Mouse (Mus musculus) midbrain, embryonic 12.5 days (tissue): Measurements from ENCODE around the gene Apoa4. TPM values are rescaled to one million over a fixed set of nuclear protein-coding genes. Genes with fewer than 3 reads are reported as not detected.

Experiments used
- ATAC-seq: fragments of 200-750 bp; cut with Nextera tagmentation; 2 replicates; pipeline ENCODE4 v1.8.0; 2017; ENCODE audit warnings: low read depth, moderate TSS enrichment, moderate library complexity; ENCODE audit not compliant: low FRiP score
- H3K27ac ChIP-seq: fragments of 300-500 bp; sonication (generic); replicated peaks from 2 replicates; pipeline ENCODE4 v1.5.1; 2016; ENCODE audit warnings: mild to moderate bottlenecking
- H3K27me3 ChIP-seq: fragments of 300-500 bp; sonication (generic); 2 replicates; pipeline ENCODE4 v1.6.1; 2016; ENCODE audit warnings: mild to moderate bottlenecking
- H3K36me3 ChIP-seq: fragments of 300-500 bp; sonication (generic); 2 replicates; pipeline ENCODE4 v1.6.1; 2016
- H3K4me1 ChIP-seq: fragments of 300-500 bp; sonication (generic); 2 replicates; pipeline ENCODE4 v1.6.1; 2016
- H3K4me2 ChIP-seq: fragments of 300-500 bp; sonication (generic); replicated peaks from 2 replicates; pipeline ENCODE4 v1.6.1; 2016; ENCODE audit warnings: mild to moderate bottlenecking, moderate library complexity
- H3K4me3 ChIP-seq: fragments of 300-500 bp; sonication (generic); 2 replicates; pipeline ENCODE4 v1.5.1; 2016; ENCODE audit warnings: mild to moderate bottlenecking
- H3K9ac ChIP-seq: fragments of 300-500 bp; sonication (generic); replicated peaks from 2 replicates; pipeline ENCODE4 v1.6.1; 2016; ENCODE audit warnings: mild to moderate bottlenecking, moderate library complexity
- H3K9me3 ChIP-seq: fragments of 300-500 bp; sonication (generic); 2 replicates; pipeline ENCODE4 v1.6.1; 2016; ENCODE audit warnings: mild to moderate bottlenecking
- WGBS: fragments of 180-500 bp; shearing (Covaris S2); methylation state at CpG from one replicate; pipeline ENCODE4 v1.1.7; 2016; 5-methylcytosine and 5-hydroxymethylcytosine counted together
- polyA plus RNA-seq: library from polyadenylated mRNA; unstranded; fragments of >200 nt; fragmentation: Nextera tagmentation; extraction: Ambion mirVana; gene quantifications from 2 replicates; pipeline ENCODE4 v1.2.1, GENCODE M21; 2016

Gene Apoa4
- polyA plus RNA-seq, 1 experiment from 2014 or later = not detected

DNA sequence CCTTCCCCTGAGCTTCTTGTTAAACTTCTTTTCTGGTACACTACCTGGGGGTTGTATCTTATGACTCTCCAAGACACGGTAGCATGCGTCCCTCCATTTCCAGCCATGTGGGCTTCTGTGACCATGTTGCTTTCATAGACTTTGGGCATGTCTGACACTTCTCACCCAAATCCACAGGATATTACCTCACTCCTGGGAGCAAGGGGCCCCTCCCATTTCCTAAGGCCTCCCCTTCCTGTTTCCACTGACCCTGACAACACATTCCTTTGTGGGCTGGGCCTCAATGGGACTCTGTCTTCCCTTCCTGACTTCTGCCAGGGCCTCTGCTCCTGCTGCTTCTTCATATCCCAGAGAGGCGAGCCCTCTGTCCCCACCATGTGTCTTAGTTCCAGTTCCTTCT, 17.1 kb downstream of the Apoa4 start:
- ATAC-seq = no peak
- H3K9ac ChIP-seq = no peak overlapping the region
- H3K4me3 ChIP-seq = no peak overlapping the region
- H3K9me3 ChIP-seq = no peaks in the 10 kb centered on the region
- no peak overlapping the region for H3K27ac ChIP-seq
- peaks cover 51% of the 10 kb centered on the region for H3K27me3 ChIP-seq
- H3K4me1 ChIP-seq = no peaks in the 10 kb centered on the region; the same call in 1 of the 2 replicates
- H3K36me3 ChIP-seq = no peaks in the 10 kb centered on the region
- 83% methylated on average over 3 of the region's 3 CpGs for WGBS
- no peak overlapping the region for H3K4me2 ChIP-seq

DNA sequence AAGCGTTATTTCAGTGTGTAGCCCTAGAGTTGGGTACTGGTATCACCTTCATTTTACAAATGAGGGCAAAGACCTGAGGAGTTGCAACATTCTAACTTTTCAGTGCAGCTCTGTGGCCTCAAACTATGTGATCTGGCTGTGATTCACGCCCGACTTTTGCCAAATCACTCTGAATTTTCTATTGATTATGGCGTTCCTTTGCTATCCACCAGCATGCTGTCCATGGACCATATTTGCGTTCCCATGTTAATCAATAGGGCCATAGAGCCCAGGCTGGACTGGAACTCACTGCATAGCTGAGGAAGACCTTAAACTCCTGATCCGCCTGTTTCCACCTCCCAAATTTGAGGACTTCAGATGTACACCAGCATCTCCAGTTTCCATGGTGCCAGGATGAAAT, 18.6 kb downstream of the Apoa4 start:
- no peak overlapping the region for H3K4me3 ChIP-seq
- H3K27ac ChIP-seq = no peak overlapping the region
- no peaks in the 10 kb centered on the region for H3K9me3 ChIP-seq
- no peaks in the 10 kb centered on the region for H3K36me3 ChIP-seq
- no peak overlapping the region for H3K4me2 ChIP-seq
- ATAC-seq = no peak
- no peak overlapping the region for H3K9ac ChIP-seq
- peaks cover 38% of the 10 kb centered on the region for H3K27me3 ChIP-seq
- no peaks in the 10 kb centered on the region; the same call in 1 of the 2 replicates for H3K4me1 ChIP-seq
- WGBS = 92% methylated on average over 6 of the region's 6 CpGs

DNA sequence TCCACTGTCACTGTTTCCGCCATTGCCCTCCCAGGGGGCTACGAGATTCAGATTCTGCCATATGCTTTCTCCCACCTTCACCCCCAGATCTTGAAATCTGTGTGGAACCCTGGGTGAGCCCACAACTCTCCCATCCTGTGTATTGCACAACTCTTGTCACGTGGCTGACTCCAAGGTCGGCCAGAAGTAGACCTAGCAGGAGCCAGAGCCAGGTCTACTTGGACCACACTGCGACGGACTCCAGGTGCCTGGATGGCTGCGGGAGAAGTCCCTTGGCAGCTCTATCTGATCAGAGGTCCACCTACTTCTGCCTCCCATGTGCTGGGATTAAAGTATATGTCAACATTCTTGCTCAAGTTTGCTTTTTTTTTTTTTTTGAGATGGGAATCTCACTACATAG, 20.6 kb downstream of the Apoa4 start:
- Histone ChIP-seq H3K4me1 (no peaks in the 10 kb centered on the region), H3K4me3 (no peak overlapping the region), H3K36me3 (no peaks in the 10 kb centered on the region), H3K27ac (no peak overlapping the region), H3K9ac (no peak overlapping the region), H3K27me3 (peaks cover 37% of the 10 kb centered on the region), H3K9me3 (no peaks in the 10 kb centered on the region), H3K4me2 (no peak overlapping the region)
- ATAC-seq = no peak
- 87% methylated on average over 7 of the region's 7 CpGs for WGBS

DNA sequence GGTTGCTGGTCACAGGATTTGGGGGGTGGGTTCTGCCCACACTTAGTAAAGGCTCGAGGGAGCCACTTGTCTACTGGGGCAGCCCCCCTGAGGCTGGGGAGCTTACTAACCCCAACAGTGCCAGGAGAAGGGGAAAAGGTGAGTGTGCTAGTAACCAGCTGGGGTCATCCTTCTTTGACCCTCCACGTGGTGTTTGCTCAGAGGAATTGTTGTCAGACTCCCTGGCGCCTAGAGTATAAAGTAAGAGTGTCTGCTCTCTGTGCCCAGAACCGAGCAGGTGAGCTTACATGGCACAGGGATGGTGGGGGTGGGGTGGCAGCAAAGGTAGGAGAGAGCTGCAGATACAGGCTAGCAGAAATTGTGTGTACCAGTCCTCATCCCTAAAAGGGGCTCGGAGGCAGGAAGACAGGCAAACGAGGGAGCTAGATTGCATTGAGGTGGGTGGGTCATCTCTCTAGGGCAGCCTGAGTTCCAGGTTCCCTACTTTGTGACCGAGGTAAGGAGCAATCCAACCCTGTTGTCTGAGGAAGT, 27.9 kb downstream of the Apoa4 start, which contains the start of gene Apoa5:
TSS of gene Apoa5 (plus strand) at position 291 of the 531 bp plus-strand sequence.
- Histone ChIP-seq H3K4me1 (peaks cover under 1% of the 10 kb centered on the region), H3K27me3 (peaks cover 52% of the 10 kb centered on the region), H3K4me2 (no peak within 1 kb of the TSS), H3K36me3 (no peaks in the 10 kb centered on the region), H3K27ac (no peak within 1 kb of the TSS), H3K9ac (no peak within 1 kb of the TSS), H3K4me3 (no peak within 1 kb of the TSS), H3K9me3 (no peaks in the 10 kb centered on the region)
- no peak for ATAC-seq
- 63% methylated on average over 7 of the region's 7 CpGs for WGBS

DNA sequence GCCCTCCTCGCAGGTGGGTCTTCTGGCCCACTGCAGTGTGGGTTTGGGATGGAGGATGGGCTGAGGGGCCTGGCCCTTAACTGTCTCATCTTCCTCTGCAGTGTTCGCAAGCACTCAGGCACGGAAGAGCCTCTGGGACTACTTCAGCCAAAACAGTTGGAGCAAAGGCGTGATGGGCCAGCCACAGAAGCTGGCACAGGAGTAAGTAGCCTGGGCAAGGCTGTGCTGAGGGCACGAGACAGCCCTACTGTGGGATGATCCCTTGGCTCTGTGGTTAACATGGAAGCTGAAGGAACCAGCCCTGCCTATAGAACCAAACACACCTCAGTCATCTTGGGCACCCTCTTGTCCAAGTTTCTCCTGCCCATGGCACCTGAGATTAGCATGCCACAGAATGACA, 28.6 kb downstream of the Apoa4 start:
- no peak overlapping the region for H3K4me2 ChIP-seq
- no peak overlapping the region for H3K9ac ChIP-seq
- H3K27ac ChIP-seq = no peak overlapping the region
- no peaks in the 10 kb centered on the region for H3K36me3 ChIP-seq
- H3K27me3 ChIP-seq = peaks cover 52% of the 10 kb centered on the region
- peaks cover 7% of the 10 kb centered on the region for H3K4me1 ChIP-seq
- no peak overlapping the region for H3K4me3 ChIP-seq
- ATAC-seq = no peak
- 79% methylated on average over 5 of the region's 5 CpGs for WGBS
- H3K9me3 ChIP-seq = no peaks in the 10 kb centered on the region

DNA sequence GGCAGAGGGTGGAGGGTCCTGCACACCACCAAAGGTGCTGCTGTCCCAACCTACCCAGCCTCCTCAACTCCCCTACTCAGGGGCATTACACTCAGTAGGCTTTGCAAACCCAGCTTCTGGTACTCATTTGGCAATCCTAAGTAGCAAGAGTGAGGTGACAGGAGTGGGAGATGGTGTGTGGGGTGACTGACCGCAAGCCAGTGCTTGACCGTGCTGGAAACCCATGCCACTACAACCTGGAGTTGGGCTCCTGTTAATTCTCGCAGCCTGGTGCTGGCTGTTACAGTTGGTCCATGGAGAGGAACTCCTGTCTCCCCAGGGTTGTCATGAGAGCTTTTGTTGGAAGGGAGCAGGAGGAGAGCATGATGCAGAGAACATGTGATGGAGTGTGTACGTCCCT, 30.3 kb downstream of the Apoa4 start:
- H3K4me1 ChIP-seq = peaks cover 10% of the 10 kb centered on the region
- H3K27me3 ChIP-seq = peaks cover 48% of the 10 kb centered on the region
- ATAC-seq = no peak
- H3K4me3 ChIP-seq = no peak overlapping the region
- H3K9ac ChIP-seq = no peak overlapping the region
- no peaks in the 10 kb centered on the region for H3K9me3 ChIP-seq
- 94% methylated on average over 4 of the region's 4 CpGs for WGBS
- no peak overlapping the region for H3K4me2 ChIP-seq
- H3K36me3 ChIP-seq = peaks cover 8% of the 10 kb centered on the region
- H3K27ac ChIP-seq = no peak overlapping the region

DNA sequence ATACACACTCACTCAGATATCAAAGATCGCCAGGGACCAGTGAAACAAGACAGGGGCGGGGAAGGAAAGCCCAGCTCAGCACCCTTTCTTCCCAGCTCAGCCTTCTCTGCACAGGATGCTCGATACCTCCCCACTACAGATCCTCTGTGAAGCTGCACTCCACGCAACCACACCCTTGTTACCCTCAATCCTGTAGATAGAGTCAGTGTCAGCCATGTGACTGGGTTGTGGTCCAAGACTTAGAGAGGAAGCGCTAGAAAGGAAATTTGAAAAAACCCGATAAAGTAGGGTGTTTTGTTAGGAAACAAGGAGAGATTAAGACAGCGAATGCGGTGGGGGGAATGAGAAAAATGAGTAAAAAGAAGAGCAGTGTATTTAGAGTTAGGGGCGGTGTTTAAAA, 31.6 kb downstream of the Apoa4 start:
- H3K36me3 ChIP-seq = peaks cover 21% of the 10 kb centered on the region
- no peak overlapping the region for H3K4me3 ChIP-seq
- H3K9ac ChIP-seq = no peak overlapping the region
- H3K4me1 ChIP-seq = peaks cover 10% of the 10 kb centered on the region
- no peaks in the 10 kb centered on the region for H3K9me3 ChIP-seq
- H3K27me3 ChIP-seq = peaks cover 45% of the 10 kb centered on the region
- no peak overlapping the region for H3K27ac ChIP-seq
- no peak overlapping the region for H3K4me2 ChIP-seq
- no peak for ATAC-seq
- 83% methylated on average over 9 of the region's 9 CpGs for WGBS

DNA sequence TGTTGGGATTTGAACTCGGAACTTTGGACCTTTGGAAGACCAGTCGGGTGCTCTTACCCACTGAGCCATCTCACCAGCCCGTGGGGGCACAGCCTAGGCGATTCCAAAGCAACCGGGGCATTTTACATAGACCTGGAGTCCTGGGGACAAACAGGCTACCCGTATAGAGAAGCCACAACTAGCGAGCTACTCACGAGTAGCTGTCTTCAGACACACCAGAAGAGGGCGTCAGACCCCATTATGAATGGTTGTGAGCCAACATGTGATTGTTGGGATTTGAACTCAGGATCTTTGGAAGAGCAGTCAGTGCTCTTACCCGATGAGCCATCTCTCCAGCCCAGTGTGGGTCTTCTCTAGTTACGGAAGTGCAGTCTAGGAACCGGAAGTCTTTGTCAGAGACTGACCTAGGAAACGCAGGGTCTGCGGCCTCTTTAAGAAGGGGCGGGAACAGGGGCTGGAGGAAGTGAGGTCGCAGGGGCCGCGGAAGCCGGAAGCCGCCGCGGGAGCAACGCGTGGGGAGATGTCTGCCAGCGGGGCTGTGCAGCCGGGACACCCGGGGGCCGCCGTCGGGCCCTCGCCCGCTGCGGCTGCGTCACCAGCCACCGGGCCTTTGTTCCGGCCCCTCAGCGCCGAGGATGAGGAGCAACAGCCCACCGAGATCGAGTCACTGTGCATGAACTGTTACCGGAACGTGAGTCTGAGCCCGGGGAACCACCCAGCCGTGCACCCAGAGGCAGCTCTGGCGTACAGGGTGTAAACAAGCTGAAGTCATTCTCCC, 32.4 kb downstream of the Apoa4 start, which contains the start of gene Zpr1:
TSS of gene Zpr1 (plus strand) at position 388 of the 778 bp plus-strand sequence.
- H3K36me3 ChIP-seq = peaks cover 29% of the 10 kb centered on the region
- WGBS = 7% methylated on average over 45 of the region's 45 CpGs
- peaks cover 10% of the 10 kb centered on the region for H3K4me1 ChIP-seq
- H3K4me3 ChIP-seq = peak within 1 kb of the TSS; percentile 96
- ATAC-seq = peak; percentile 97
- peak within 1 kb of the TSS; percentile 52 for H3K27ac ChIP-seq
- H3K27me3 ChIP-seq = peaks cover 37% of the 10 kb centered on the region
- H3K9ac ChIP-seq = peak within 1 kb of the TSS; percentile 76
- peak within 1 kb of the TSS; percentile 97 for H3K4me2 ChIP-seq
- no peaks in the 10 kb centered on the region for H3K9me3 ChIP-seq

DNA sequence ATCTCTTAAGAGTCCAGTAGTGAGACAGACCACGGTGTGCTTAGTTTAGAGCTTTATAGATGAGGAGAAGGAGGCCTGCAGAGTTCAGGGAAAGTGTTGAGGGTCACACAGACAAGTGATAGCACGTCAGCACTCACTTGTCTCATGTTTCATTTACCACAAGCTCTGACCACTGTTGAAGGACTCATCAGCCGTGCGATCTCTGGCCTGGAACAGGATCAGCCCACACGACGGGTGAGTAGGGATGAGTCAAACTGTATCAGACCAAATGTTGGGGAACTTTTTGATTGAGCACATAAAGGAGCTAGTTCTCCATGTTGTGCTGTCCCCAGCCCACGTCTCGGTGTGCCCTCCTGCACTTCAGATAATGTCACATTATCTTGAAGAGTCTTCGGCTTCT, 34.0 kb downstream of the Apoa4 start:
- no peak for ATAC-seq
- H3K4me1 ChIP-seq = peaks cover 10% of the 10 kb centered on the region
- H3K27ac ChIP-seq = no peak overlapping the region
- H3K27me3 ChIP-seq = peaks cover 22% of the 10 kb centered on the region
- H3K4me2 ChIP-seq = no peak overlapping the region
- H3K9me3 ChIP-seq = no peaks in the 10 kb centered on the region
- no peak overlapping the region for H3K4me3 ChIP-seq
- no peak overlapping the region for H3K9ac ChIP-seq
- peaks cover 39% of the 10 kb centered on the region for H3K36me3 ChIP-seq
- 92% methylated on average over 9 of the region's 9 CpGs for WGBS

DNA sequence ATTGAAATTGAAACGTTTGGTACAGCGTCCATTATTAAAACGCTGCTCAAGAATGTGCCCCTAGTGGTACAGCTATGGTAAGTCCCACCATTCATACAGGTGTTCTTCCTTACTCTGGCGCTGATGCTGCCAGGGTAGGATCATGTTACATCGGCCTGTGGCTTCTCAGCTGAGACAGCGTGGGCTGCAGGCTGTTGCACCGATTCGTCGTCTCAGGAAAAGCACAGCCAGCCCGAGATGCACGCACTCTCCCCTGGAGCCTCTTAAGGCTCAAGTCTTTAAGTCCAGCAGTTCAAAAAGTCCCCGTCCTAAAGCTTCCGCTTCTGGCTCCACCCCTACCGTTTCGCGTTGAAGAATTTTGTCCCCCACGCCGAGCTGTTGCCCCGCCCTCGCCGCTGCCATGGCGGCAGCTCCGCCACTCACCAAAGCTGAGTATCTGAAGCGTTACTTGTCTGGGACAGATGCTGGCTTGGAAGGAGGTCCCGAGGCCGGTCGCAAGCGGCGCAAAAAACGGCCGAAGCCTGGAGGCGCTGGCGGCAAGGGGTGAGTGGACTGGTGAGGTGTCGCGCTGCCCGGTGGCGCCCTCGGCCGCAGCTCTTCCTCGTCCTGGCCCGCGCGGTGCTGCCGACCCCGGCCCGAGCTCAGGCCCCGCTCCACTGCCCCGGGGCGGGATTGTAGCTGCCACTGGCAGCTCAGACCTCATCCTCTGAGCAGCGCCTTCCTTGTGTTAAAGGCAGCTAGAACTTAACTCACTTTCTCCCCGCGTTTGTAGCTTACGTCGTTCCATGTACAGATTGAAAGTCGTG, 42.3 kb downstream of the Apoa4 start, which contains the start of gene Bud13:
TSS of gene Bud13 (plus strand) at position 378 of the 806 bp plus-strand sequence.
- H3K4me2 ChIP-seq = peak within 1 kb of the TSS; percentile 65
- H3K36me3 ChIP-seq = peaks cover 53% of the 10 kb centered on the region
- H3K9me3 ChIP-seq = no peaks in the 10 kb centered on the region
- ATAC-seq = peak; percentile 89
- peak within 1 kb of the TSS; percentile 92 for H3K9ac ChIP-seq
- no peaks in the 10 kb centered on the region for H3K27me3 ChIP-seq
- H3K27ac ChIP-seq = peak within 1 kb of the TSS; percentile 85
- peaks cover 11% of the 10 kb centered on the region for H3K4me1 ChIP-seq
- H3K4me3 ChIP-seq = peak within 1 kb of the TSS; percentile 94
- WGBS = under 1% methylated on average over 55 of the region's 55 CpGs
